Mouse (Mus musculus) right cerebral cortex, adult 18-20 months (tissue): ENCODE data around the gene Corin.

Experiments
- DNase-seq: peaks from one replicate; pipeline ENCODE4 v3.0.0; 2022; ENCODE audit warnings: mixed read lengths

The Corin gene

DNA sequence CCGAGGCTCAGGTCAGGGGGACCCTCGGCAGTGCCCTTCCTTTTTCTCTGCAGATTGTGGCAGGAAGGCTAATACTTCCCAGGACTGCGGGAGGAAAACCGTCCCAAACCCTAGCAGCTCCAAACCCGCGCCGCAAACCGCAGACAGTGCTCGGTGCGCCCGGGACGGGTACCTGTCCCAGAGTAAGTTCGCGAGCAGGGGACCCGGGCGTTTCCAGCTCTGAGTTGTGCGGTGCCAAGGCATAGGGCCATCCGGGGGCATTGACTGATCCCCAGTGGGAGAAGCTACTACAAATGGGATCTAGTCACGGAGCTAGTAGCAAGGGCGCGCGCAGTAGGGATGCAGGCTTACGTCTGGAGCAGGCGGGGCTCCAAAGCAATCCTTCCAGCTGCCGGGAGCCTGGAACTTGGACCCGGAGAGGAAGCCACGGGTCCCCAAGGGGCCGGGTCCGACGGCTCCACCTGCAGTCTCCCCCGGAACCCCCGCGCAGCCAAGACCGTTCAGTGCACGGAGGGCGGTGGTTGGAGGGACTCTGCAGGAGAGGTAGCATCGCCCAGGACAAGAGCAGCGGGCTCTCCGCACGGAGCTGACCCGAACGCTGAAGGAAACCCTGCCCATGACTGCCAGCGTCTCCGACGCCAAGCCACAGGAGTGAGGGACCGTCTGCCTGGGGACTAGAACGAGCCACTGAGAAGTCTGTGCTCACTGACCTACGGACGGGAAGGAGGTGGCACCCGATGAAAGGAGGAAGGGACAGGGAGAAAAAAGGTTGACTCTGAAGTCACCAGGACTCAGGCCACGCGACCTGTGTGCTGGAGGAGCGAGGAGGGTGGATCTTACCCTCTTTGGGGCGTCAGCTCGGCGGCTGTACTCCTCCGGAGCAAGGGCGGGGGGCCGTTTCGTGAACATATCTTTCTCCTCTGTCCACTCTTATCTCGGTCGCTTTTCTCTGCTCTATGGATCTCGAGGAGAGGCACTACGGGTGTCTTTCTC is at the start of gene Corin:
Gene Corin (minus strand): TSS at position 943 of the 993 bp plus-strand sequence.
- DNase-seq, result no peak

DNA sequence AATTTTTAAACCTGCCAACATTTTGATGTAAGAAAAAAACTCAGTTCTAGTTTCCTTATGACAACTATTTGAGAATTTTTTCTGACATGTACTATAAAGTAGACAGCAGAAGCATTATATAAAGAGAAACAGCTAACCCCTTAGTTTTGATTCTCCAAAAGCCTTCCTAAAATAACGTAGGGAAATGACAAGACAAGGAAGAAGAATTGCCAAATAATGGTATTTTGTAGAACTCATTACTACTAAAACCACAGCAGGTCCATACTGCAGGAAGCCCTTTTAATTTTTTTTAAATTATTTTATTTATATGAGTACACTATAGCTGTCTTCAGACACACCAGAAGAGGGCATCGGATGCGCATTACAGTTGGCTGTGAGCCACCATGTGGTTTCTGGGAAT is 46.9 kb upstream of the Corin start:
- no peak for DNase-seq

DNA sequence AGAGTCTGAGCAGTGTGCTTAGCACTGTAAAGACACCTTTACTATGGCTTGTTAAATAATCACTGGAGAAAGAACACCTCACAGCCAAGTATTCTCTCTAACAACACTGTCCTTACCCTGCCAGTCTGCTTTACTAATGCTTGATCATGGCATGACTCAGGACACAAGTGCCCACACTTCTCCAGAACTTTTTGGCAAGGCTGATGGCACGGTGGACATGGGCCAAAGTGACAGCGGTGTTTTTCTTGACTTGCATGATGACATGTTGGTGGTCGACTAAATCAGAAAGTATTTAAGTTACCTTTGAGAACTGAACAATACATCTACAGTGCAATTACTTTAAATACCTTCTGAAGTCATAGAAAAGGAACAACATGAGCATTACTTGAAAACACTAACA is 24.6 kb upstream of the Corin start:
- DNase-seq, result no peak

DNA sequence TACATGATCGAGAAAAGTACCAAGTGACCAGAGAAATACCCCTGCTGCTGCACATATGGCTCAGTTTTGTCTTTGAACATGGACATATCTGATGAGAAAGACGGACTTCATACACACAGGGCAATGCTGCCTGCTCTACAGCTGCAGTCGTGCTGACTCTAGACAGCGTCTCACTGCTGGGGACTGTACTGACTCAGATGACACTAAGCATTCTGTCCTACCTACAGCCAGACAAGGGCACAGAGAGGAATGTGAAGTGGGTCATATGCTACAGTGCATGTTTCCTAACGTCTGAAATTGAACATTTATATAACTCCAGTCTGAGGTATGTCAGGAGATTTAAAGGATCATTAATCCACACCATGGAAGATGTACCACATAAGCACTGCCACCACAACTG is 9.5 kb upstream of the Corin start:
- no peak for DNase-seq

DNA sequence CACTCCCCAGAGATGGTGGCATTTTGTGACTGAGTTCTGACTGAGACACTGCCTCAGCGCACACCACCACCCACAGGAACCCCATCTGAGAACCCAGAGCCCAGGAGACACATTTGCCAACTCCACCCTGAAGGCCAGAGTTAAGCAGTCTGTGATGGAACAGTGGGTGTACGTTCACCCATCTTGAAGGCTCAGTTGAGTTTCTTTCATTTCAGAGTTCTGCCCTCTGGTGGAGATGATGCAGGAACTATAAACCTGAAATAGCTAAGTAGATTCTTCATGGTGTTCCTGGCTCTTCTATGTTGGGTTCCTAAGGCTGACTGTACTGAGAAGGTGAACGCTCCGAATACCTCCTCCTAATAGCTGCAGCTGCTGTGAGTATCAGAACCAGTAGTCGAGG is 1.5 kb upstream of the Corin start:
- DNase-seq, result peak; percentile 10

DNA sequence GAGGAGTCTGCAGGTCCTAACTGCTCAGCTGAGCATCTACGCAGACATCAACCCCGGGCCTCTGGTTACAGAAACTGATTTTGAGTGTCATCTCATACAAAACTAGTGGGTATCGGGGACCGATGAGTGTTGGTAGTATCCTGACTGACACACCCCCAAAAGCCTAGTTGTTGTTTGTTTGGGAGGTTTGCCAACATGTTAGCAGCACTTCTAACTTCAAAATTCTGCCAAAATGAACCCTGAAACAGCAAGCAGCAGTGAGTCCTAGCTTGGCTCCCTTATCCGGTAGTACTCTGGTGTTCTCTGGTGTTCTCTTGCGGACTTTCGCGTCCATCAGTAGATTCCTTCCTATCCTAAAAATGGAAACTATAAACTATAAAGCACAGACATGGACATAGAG is 1.5 kb downstream of the Corin start:
- DNase-seq, result no peak

DNA sequence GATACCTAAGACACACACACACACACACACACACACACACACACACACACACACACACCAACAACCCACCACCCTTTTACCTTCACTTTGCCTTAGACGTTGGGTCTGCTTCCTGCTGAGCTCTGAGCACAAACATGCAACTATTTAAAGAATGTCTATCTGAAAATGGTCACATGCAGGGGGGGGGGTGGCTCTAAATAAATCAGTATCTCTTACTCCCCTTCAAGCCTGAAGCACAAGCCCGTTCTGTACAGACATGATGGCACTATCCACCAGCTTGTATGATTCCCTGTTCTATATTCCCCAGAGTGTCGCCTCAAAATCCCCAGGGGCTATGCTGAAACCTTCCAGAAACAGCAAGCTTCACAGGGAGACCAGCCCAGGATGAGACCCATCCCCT is 2.5 kb downstream of the Corin start:
- DNase-seq, result no peak

DNA sequence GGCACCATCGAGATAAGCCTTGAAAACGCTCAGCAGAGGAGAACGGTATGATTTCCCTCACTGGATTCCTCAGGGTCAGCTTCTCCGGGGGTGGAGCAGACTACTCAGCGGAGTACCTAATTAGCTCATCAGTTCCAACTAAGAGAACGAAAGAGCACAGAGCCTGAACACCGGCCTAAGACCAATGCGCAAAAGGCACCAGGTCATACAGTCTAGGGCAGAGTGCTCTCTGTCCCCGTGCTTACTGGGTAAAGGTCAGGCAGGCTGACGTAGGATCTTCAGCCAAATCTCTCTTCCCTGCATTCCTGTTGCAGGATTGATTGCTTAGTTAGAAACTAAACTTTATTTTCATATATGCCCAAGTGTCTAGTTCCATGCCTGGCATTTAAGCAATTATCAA is 6.0 kb downstream of the Corin start:
- DNase-seq, result no peak

DNA sequence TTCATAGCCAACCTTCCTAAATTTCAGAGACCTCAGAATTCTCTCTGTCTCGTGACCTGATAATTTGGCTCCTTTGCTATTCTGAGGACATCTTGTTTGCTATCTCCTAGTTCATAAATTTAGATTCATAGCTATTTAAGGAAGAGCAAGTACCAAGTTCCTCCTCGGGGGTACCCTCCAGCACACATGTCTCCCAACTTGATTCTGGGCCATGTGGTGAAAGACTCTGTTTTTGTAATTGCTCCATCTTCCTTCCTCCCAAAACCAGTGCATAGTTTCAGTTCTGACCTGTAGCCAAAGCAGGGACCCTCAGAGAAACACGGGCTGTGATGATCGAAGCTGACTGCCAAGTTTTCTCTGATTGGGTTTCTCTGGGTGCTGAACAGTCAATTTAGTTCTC is 7.5 kb downstream of the Corin start:
- no peak for DNase-seq

DNA sequence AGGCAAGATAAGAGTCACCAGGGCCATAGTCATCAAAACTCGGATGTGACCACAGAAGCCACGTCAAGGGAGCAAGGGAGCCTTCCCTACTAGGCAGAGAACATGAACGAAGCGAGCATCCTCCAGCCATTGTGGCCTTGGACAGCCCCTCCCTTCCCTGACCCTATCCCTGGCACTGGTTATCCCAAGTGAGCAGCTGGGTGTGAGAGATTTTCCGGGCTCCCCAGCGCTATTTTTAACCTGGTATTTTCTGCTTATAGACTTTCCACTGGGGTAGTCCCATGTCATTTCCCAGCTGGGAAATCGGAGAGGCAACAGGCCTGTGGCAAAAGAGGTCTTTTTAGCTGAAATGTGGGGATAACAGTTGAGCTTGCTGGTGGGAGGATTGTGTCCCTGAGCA is 10.4 kb downstream of the Corin start:
- DNase-seq, result no peak

DNA sequence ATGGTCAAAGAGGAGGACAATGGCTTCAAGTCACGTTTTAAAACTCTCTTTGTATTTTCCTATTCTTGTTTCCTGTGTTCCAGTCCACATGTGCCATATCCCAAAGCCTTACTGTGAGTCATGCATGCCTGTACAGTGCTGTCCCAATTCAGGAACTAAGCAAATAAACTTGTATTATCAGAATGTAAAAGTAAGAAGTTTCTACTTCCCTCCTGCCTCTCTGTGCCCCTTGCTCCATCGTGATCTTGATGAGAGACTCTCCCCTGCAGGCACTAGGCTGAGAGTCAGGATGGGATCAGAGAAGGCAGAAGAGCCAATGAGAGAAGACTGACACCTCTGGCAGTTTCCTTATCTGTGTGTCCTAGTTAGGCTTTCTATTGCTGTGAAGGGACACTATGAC is 13.0 kb downstream of the Corin start:
- DNase-seq, result no peak

DNA sequence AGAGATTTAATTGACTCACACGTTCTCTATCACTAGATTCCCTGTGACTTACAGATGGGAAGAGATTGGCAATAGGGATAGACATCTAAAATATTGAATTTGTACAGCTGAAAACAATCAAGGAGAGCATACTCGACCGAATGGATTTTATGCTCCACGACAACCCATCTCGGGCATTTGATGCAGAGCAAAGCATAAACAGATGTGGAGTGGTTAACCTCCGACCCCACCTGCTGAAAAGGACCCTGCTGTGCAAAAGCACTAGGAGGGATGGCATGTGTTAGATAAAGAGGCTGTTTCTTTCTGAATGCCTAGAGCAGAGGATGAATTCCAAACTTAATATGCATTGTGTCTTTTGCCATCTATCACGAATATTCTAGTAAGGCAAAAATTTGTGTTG is 23.8 kb downstream of the Corin start:
- no peak for DNase-seq

DNA sequence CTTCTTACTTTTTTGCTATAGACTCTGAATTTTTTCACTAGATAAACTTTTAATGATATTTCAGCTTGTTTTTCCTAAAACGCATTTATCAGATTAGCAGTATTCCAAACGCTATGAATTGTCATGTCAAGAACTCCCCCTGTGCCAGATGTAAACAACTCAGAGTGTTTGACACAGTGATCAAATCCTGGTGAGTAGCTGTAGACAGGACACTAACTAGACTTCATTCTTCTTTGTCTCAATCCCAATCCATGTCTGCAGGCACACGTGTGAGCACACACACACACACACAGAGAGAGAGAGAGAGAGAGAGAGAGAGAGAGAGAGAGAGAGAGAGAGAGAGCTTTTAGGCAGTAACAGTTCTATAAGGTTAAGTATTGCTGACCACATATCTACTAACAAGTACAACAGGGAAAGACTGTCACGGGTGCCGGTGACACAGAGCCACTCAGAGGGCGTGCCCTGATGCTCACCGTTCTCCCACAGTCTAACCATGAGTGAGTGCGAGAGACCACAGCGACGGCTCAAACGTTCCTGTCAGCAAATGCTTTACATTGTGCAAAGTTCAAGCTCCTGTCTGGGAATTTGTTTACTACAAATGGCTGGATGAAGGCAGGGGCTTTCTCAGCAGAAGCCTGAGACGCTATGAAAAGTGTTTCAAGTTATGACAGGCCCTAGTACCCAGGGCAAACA is 31.8 kb downstream of the Corin start:
- DNase-seq, result no peak

DNA sequence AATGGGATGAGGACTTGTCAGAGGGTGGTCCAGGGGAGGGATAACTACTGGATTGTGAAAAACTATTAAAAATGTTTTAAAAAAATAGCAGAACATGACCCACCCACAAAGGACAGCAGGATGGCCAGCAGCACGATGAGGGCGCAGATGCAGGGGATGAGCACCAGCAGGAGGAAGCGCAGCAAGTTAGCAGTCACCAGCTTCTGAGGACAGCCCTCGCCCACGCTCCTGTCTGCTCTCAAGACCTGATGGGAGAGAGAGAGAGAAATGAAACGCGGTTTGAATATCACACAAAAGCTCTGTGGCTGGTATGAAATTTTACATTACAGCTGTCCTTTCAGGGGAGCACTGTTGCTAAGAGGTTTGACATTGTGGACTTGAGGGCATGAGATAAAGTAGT is 32.5 kb downstream of the Corin start:
- peak; percentile 57 for DNase-seq

DNA sequence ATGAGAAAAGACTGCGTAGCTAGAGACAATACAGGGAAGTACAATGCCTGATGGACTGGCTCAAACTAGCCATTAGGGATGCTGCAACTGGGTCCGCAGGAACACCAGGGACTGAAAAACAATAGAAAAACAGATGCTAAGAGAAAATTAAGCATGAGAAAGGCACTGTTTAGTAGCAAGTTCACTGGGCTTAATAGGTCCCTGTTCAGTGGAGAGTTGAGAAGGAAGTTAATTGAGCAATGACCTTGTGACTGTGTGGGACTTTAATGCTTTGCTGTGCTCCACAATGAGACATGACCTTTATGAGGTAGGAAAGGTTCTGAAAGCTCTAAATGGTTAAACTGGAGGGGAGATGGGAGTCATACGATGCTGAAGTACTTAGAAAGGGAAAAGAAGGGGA is 39.3 kb downstream of the Corin start:
- DNase-seq, result no peak

DNA sequence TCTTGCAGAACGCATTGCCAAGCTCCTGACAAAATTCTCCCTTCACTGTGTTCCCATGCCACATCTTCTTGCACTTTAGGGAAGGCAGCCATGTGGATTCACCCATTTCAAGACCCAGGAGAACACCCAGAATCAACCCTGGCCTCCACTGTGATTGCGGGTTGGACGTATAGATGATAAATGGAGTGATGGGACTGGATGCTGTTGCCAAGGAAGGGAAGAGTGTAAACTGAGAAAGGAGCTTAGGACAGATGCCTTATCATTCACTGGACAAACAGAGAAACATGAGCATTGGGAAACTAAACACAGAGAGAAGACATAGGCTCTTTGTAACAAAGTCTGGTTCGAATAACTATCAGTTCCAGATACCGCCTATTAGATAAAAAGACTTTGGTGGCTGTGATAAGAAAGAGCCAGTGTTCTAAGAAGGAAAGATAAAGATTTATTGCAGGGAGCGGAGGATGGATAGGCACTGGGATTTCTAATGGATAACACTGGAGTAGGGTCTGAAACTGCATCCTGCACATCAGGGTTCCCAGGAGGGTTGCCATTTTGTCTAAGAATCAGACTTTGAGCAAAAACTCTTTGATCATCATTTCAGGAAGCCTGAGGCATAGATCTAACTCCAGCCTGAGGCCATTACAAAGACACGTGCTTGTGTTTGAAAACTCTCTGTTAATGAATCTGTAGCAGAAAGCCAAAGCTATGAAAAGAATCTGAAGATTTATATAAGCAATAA is 44.7 kb downstream of the Corin start:
- no peak for DNase-seq

DNA sequence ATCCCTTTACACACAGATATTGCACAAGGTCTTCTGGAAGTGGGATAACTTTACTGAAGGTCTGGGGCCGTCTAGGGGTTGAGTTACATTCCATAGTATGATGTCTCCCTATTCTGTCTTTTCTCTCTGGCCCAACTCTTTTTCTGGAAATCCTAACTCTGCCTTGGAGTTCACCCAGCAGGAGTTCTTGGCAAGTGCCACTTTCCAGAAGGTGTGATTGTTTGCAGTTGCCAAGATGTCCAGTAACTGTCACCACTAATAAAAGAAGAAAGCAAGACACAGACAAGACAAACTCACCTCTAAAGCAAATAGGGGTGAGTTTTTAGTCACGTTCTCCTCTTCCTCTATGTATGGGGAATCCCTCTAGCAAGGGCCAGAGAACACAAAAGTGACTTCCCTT is 50.6 kb downstream of the Corin start:
- no peak for DNase-seq

DNA sequence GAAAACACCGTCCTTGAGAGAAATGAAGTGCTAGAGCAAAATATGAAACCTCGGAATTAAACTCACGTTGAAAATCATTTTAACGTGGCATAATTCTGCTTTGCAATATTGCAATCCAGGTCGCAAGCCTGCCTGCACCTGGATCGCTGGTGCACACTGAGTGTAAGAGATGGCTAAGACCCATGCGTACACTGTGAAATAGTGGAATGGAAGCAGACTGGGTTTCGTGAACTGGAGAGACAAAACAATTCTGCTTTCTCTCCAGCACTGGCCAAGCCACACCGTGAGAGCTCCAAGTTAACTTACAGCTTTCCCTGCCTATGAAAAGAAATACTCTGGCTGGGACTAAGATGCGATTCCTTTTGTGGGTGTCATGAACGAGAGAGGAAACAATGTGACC is 51.1 kb downstream of the Corin start:
- no peak for DNase-seq

DNA sequence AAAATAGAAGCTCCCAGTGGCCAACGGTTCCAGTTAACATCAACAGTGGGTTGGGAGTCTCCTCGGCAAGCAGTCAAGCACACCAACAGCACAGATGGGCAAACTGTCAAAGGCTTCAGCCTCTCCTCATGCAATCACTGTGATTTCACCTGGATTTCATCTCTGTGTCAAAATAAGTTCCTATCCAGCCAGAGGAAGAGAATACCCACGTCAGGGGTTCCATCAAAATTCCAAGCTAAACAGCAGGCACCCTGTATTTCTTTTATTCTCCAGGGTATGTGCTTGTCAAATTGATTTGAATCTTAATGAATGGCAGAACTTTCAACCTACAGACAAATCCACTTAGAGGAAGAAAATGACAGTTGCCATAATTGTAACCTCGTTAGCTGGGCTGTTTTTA is 51.5 kb downstream of the Corin start:
- no peak for DNase-seq

DNA sequence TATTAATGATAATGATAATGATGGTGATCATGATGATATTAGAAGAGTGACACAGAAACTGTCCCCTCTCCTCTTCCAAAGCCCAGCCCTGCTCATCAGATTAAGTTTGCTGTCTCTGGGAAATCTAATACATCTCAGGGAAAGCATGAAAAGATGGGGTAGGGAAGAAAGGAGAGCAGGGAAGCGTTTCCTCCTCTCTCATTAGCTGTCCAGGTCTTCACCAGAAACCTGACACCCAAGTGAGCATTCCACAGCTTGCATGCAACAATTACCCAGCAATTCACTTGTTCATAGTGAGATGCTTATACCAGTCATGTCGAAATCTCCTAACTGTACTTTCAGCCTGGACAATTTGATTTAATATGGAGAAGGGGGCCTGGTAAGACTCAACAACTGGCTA is 55.4 kb downstream of the Corin start:
- no peak for DNase-seq

DNA sequence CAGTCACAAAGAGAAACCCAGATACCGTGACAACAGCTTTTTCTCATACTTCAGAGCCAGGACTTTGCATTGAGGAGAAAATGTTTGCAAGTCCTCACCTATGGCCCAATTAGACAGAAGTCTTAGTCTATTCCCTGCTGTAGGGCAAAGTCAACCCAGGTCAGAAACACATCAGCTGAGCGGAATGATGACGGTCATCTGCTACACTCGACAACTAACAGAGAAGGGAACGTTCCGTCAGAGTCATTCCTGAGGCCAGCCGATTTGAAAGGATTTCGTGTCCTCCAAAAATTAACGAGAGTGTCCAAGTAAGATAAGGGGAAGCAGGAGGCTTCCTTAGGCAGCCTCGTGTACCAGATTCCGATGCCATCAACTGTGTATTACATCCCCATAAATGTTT is 58.2 kb downstream of the Corin start:
- no peak for DNase-seq

DNA sequence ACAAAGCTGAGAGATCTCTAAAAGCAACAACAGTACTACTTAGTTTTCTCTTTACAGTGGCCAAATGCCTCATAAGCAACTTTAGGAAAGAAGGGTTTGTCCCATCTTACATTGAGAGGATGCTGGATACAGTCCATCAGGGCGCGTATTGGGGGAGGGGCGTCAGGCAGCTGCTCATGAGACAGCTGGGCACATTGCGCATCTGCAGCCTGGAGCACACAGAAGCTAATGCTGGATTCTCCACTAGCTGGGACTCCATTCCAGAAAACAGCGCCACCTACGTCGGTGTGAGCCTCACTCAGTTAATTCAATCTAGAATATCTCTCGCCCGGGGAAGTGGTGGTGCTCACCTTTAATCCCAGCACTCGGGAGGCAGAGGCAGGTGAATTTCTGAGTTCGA is 60.3 kb downstream of the Corin start:
- DNase-seq, result no peak

DNA sequence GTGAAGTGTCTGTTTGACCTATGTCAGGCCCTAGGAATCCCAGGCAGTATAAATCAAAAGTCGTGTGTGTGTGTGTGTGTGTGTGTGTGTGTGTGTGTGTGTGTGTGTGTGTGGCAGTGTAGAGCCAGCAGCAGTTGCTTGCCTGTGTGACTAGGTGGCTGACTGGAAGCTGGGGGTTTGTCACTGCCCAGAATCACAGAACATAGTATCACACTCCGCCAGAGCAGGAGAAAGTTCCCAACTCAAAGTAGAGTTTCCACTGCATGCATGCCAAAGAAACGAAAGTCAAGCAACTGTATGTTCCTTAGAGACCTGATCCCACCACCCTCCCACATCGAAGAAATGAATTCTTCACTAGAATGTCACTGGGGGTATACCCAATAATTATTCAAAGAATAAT is 61.3 kb downstream of the Corin start:
- no peak for DNase-seq

DNA sequence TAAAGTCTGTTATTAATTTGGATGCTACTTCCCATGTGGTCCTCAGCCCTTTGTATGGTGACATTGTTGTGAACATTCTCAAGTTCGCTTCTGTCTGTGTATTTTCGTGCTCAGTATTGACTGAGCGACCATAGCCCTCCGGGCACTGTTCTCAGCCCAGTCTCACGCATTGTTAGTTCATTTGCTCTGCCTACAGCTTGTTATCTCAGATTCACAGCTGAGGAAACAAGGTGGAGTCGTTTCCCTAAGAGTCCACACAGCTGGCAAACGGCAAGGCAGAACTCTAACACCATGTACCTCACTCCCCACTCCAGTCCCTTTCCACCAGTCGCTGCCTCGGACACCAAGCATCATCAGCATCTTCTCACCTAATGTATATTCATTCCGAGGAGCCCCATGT is 63.1 kb downstream of the Corin start:
- DNase-seq, result no peak
